Mouse (Mus musculus): Measurements from ENCODE around the gene Syt16. TPM values are rescaled to one million over a fixed set of nuclear protein-coding genes. Genes with fewer than 3 reads are reported as not detected.

The Syt16 gene
- polyA plus RNA-seq, 1 experiment from 2014 or later = 0.07 TPM

GRCm38 (mm10) chr12:73974584-73974983 lies 22.9 kb upstream of the Syt16 start:
- 85% methylated on average over 6 of the region's 6 CpGs for WGBS (ENCODE audit: insufficient replicate concordance)
- Histone ChIP-seq H3K36me3 (peaks cover 75% of the 10 kb centered on the region), H3K9me3 (replicated peaks) (0 out of 2 replicates have a peak, but pooled peaks cover 4% of the 10 kb centered on the region), H3K27me3 (replicated peaks) (no peaks in the 10 kb centered on the region), H3K4me2 (no peak overlapping the region), H3K27ac (no peak overlapping the region), H3K4me1 (no peaks in the 10 kb centered on the region), H3K4me3 (no peak overlapping the region), H3K9ac (no peak overlapping the region)
- ATAC-seq = no peak

- no peak overlapping the region for H3K4me2 ChIP-seq
- WGBS (ENCODE audit: insufficient replicate concordance) = 76% methylated on average over 3 of the region's 3 CpGs
- H3K4me3 ChIP-seq = no peak overlapping the region
- H3K27me3 ChIP-seq (replicated peaks) = no peaks in the 10 kb centered on the region
- no peak overlapping the region for H3K27ac ChIP-seq
- H3K9me3 ChIP-seq (replicated peaks) = no peaks in the 10 kb centered on the region
- peaks cover 67% of the 10 kb centered on the region for H3K36me3 ChIP-seq
- no peak overlapping the region for H3K9ac ChIP-seq
- no peak for ATAC-seq
- H3K4me1 ChIP-seq = no peaks in the 10 kb centered on the region
These were observed 19.3 kb upstream of the Syt16 start for GRCm38 (mm10) chr12:73978144-73978543.

DNA sequence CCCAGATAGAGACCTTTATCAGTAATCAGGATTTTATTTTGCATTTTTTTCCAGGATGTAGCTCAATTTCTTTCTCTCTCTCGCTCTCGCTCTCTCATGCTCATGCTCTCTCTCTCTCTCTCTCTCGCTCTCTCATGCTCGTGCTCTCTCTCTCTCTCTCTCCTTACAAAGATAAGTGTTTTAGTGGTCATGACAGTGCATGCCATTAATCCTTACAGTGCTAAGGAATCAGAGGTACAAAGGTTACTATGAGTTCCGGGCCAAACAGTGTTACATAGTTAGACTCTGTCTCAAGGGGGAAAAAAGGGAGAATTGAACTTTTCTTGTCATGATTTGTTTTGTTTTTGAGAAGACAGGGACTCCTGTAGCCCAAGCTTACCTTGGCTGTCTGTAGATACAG lies 17.8 kb upstream of the Syt16 start:
- H3K4me2 ChIP-seq = no peak overlapping the region
- no peaks in the 10 kb centered on the region for H3K4me1 ChIP-seq
- H3K27ac ChIP-seq = no peak overlapping the region
- no peak overlapping the region for H3K4me3 ChIP-seq
- ATAC-seq = no peak
- 77% methylated on average over 5 of the region's 5 CpGs for WGBS (ENCODE audit: insufficient replicate concordance)
- H3K9ac ChIP-seq = no peak overlapping the region
- no peaks in the 10 kb centered on the region for H3K9me3 ChIP-seq (replicated peaks)
- H3K27me3 ChIP-seq (replicated peaks) = no peaks in the 10 kb centered on the region
- H3K36me3 ChIP-seq = peaks cover 69% of the 10 kb centered on the region

- Histone ChIP-seq H3K4me1 (no peaks in the 10 kb centered on the region), H3K27me3 (replicated peaks) (no peaks in the 10 kb centered on the region), H3K9ac (no peak overlapping the region), H3K4me2 (no peak overlapping the region), H3K27ac (no peak overlapping the region), H3K4me3 (no peak overlapping the region), H3K9me3 (replicated peaks) (no peaks in the 10 kb centered on the region), H3K36me3 (peaks cover 68% of the 10 kb centered on the region)
- WGBS (ENCODE audit: insufficient replicate concordance) = 84% methylated on average over 14 of the region's 14 CpGs
- ATAC-seq = no peak
These were observed 14.9 kb upstream of the Syt16 start for GRCm38 (mm10) chr12:73982533-73982932.

GRCm38 (mm10) chr12:73986299-73986698 lies 11.2 kb upstream of the Syt16 start:
- Histone ChIP-seq H3K9ac (no peak overlapping the region), H3K36me3 (peaks cover 38% of the 10 kb centered on the region), H3K4me2 (no peak overlapping the region), H3K4me1 (no peaks in the 10 kb centered on the region), H3K27me3 (replicated peaks) (no peaks in the 10 kb centered on the region), H3K27ac (no peak overlapping the region), H3K4me3 (no peak overlapping the region), H3K9me3 (replicated peaks) (no peaks in the 10 kb centered on the region)
- 87% methylated on average over 7 of the region's 7 CpGs for WGBS (ENCODE audit: insufficient replicate concordance)
- no peak for ATAC-seq

DNA sequence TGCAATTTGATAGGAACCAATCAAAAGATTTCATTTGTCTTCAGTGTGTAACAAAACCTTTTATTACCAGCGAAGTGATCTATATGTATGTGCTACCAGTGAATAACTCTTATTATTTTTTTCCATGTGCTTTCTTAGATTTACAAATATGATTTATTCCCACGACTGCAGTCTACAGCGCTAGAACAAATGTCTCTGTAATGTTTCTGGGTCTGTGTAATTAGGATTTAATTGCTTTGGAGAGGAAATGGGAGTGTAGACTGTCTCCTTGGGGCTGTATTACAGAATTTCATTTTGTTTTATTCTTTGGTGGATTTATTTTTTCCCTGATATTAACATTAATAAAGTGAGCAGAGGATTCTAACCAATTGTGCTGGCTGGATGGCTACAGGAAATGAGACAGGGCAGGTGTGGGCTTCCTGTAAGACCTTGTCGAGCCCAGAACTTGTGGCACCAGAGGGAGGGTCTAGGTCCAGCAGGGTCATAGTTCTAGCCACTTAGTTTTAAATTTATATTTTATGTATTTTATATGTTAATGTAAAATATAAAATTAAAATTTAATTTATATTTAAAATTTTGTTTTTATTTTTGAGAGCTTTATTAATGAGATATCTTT lies 9.0 kb upstream of the Syt16 start:
- Histone ChIP-seq H3K27me3 (replicated peaks) (no peaks in the 10 kb centered on the region), H3K4me1 (no peaks in the 10 kb centered on the region), H3K4me3 (no peak overlapping the region), H3K36me3 (peaks cover 22% of the 10 kb centered on the region), H3K9me3 (replicated peaks) (no peaks in the 10 kb centered on the region), H3K4me2 (no peak overlapping the region), H3K9ac (no peak overlapping the region), H3K27ac (no peak overlapping the region)
- WGBS (ENCODE audit: insufficient replicate concordance) = 77% methylated on average over 4 of the region's 4 CpGs
- no peak for ATAC-seq

- Histone ChIP-seq H3K27me3 (replicated peaks) (peaks cover 2% of the 10 kb centered on the region; the same call in 1 of the 2 replicates), H3K4me1 (no peaks in the 10 kb centered on the region), H3K4me2 (no peak overlapping the region), H3K36me3 (peaks cover 16% of the 10 kb centered on the region), H3K9ac (no peak overlapping the region), H3K9me3 (replicated peaks) (no peaks in the 10 kb centered on the region), H3K27ac (no peak overlapping the region), H3K4me3 (no peak overlapping the region)
- ATAC-seq = no peak
These were observed 7.9 kb upstream of the Syt16 start for GRCm38 (mm10) chr12:73989594-73989993.

DNA sequence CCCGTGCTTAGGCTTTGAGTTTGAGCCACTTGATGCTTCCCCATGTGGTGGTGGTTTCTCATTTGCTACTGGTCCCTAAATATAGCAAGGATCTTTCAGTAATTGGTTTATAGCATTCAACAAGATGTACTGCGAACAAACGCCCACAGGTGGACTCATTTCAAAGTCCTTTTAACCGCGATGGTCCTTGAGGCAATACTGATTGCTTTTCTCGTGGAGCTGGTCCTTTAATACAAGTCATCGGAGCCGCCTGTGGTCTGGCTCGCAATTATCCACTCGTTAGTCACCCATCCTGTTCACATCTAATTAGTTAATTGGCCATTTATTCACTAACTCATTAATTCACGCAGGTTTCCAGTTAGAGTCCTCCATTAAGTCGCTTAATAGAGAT lies 560 bp upstream of the Syt16 start:
- Histone ChIP-seq H3K36me3 (no peaks in the 10 kb centered on the region), H3K4me3 (no peak overlapping the region), H3K9me3 (replicated peaks) (no peaks in the 10 kb centered on the region), H3K9ac (no peak overlapping the region), H3K27ac (no peak overlapping the region), H3K27me3 (replicated peaks) (peaks cover 59% of the 10 kb centered on the region), H3K4me2 (no peak overlapping the region), H3K4me1 (no peaks in the 10 kb centered on the region)
- WGBS (ENCODE audit: insufficient replicate concordance) = 48% methylated on average over 12 of the region's 12 CpGs
- ATAC-seq = no peak

GRCm38 (mm10) chr12:73998128-73998456 lies 631 bp downstream of the Syt16 start:
- H3K36me3 ChIP-seq = no peaks in the 10 kb centered on the region
- H3K4me2 ChIP-seq = peak overlapping the region; percentile 62
- H3K27me3 ChIP-seq (replicated peaks) = peaks cover 59% of the 10 kb centered on the region
- H3K4me3 ChIP-seq = peak overlapping the region; percentile 49
- WGBS (ENCODE audit: insufficient replicate concordance) = 33% methylated on average over 5 of the region's 5 CpGs
- no peak for ATAC-seq
- no peaks in the 10 kb centered on the region for H3K9me3 ChIP-seq (replicated peaks)
- no peaks in the 10 kb centered on the region for H3K4me1 ChIP-seq
- no peak overlapping the region for H3K27ac ChIP-seq
- no peak overlapping the region for H3K9ac ChIP-seq

DNA sequence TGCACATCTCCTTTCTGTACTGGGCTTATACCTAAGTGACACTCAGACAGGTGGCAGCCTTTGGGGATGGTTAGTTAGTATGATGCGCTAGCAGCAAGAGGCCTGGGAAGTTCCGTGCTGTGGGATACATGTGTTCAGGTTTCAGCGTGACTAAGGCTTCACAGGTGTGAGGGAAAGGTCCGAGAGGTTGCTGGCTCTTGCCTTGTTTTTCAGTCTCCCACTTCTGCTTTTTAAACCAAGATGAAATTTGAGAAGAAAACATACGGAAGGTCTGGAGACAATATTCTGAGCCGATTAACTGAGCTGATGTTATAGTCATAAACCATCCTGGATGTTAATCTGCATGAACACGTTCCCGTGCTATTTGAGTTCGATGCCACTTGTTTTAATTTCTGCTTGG lies 5.0 kb downstream of the Syt16 start:
- Histone ChIP-seq H3K36me3 (no peaks in the 10 kb centered on the region), H3K4me2 (no peak overlapping the region), H3K9me3 (replicated peaks) (no peaks in the 10 kb centered on the region), H3K9ac (no peak overlapping the region), H3K4me3 (no peak overlapping the region), H3K27me3 (replicated peaks) (peaks cover 29% of the 10 kb centered on the region), H3K27ac (no peak overlapping the region), H3K4me1 (no peaks in the 10 kb centered on the region)
- ATAC-seq = no peak
- 74% methylated on average over 9 of the region's 9 CpGs for WGBS (ENCODE audit: insufficient replicate concordance)

DNA sequence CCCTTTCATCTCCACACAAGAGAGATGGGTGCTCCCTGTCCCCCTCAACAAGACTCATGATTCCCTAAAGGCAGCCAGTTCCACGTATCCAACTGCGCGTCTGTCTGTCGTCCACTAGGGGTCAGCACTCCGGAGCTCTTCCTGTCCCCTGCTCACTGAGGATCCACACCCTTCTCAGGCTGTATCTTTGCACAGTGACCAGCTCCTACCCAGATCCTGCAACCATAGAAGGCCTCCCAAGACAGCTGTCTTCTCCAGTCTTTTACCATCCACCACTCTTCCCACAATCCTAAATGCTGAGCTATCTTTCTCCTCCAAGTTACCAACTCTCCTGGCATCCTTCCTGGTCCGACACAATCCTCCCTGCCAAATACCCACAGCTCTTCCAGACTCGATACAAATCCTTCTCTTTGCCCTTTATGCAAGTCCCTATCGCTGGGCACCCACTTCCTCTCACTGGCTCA lies 12.0 kb downstream of the Syt16 start:
- H3K4me2 ChIP-seq = no peak overlapping the region
- H3K9ac ChIP-seq = no peak overlapping the region

DNA sequence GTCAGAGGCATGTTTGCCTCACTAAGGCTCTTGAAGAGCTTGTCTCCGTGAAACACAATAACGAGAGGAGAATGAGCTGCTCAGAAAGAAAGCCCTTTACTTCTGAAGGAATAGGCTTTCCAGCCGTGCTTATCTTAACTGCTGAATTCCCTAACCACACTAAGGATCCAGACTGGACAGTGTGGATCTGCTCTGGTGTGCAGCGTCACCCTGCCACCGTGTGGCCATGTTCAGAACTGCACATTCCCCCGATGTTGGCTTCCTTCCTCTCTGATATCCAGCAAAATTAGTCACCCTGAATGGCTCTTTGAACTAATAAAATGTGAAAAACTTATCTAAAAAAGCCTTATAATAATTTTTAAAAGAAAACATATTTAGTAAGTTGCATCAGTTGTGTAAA lies 16.3 kb downstream of the Syt16 start:
- H3K9ac ChIP-seq = no peak overlapping the region
- no peak overlapping the region for H3K4me3 ChIP-seq
- no peaks in the 10 kb centered on the region; the same call in 1 of the 2 replicates for H3K27me3 ChIP-seq (replicated peaks)
- no peak overlapping the region for H3K4me2 ChIP-seq
- H3K36me3 ChIP-seq = no peaks in the 10 kb centered on the region
- no peak for ATAC-seq
- 2% methylated on average over 6 of the region's 6 CpGs for WGBS (ENCODE audit: insufficient replicate concordance)
- H3K9me3 ChIP-seq (replicated peaks) = no peaks in the 10 kb centered on the region
- H3K4me1 ChIP-seq = no peaks in the 10 kb centered on the region
- no peak overlapping the region for H3K27ac ChIP-seq

More for the DNA sequence above, 12.0 kb downstream of the Syt16 start:
- Histone ChIP-seq H3K27me3 (replicated peaks) (0 out of 2 replicates have a peak, but pooled peaks cover 3% of the 10 kb centered on the region), H3K9me3 (replicated peaks) (no peaks in the 10 kb centered on the region), H3K36me3 (no peaks in the 10 kb centered on the region), H3K4me3 (no peak overlapping the region), H3K4me1 (no peaks in the 10 kb centered on the region), H3K27ac (no peak overlapping the region)
- 22% methylated on average over 8 of the region's 8 CpGs for WGBS (ENCODE audit: insufficient replicate concordance)
- ATAC-seq = no peak

DNA sequence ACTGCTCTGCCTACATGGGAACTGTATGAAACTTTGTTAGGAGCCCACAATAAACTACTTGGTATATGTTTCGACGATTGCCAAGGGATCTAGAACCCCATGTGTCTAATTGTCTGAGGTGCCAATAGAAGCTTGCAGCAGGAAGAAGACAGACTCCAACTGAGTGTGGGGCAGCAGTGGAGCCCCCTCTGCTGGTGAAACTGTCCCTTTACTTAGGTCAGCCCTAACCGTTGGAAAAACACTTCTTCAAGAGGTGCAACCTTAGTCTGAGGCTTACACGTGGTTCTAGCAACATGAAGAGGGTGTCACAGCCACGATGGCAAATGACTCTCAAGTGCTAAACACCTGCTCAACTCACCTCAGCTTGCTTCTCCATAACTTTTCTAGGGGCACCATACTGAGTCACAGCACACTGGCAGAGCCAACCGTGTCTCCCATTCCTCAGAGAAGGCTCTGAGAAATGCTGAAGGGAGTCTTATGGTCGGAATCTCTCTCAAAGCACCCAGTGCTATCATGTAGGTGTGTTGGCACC lies 17.3 kb downstream of the Syt16 start:
- Histone ChIP-seq H3K9ac (no peak overlapping the region), H3K36me3 (no peaks in the 10 kb centered on the region), H3K27me3 (replicated peaks) (no peaks in the 10 kb centered on the region; the same call in 1 of the 2 replicates), H3K4me1 (no peaks in the 10 kb centered on the region), H3K9me3 (replicated peaks) (no peaks in the 10 kb centered on the region), H3K4me2 (no peak overlapping the region), H3K4me3 (no peak overlapping the region), H3K27ac (no peak overlapping the region)
- ATAC-seq = no peak
- 45% methylated on average over 7 of the region's 7 CpGs for WGBS (ENCODE audit: insufficient replicate concordance)
